Mouse (Mus musculus) MEL-GATA-1-ER (cell line): ENCODE data around the gene Osm.

Experiments
- DNase-seq: peaks from one replicate; pipeline ENCODE4 v3.0.0-alpha.2; 2012; ENCODE audit warnings: low read depth; ENCODE audit errors: extremely low read depth

Osm gene

GRCm38 (mm10) chr11:4215061-4215460 lies 21.2 kb upstream of the Osm start:
- no peak for DNase-seq

DNA sequence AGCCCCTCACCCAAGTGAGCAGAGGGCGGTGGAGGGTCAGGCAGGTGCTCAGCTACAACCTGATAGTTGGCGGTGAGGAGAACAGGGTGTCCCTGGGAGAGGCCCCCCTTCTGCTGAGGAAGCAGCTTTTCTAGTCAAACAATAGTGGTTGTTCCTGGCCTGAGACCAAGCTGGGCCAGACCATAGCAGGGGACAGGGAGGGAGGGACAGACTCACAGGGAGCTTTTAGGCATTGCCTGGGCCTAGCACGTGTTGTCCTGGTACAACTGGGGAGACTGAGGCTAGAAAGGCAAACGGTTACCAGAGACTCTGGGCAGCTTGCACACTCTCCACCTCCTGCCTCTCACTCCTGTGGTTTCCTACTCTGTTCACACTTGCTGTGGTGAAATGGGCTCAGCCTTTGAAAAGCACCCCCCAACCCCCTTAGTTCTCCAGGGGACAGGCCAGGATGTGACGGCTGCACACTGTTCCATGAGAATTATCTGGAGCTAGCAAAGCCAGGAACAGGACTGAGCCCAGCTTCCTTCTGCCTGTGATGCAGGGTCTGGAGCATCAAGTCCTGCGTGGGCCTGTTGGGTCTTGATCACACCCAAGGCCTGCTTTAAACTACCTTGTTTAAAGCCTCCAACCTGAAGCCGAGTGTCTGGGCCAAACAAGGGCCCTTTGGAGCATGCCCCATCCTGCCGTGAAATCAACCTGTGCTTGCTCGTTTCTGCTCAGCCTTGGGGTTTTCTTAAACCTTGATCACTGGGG lies 19.8 kb upstream of the Osm start:
- DNase-seq: no peak

DNA sequence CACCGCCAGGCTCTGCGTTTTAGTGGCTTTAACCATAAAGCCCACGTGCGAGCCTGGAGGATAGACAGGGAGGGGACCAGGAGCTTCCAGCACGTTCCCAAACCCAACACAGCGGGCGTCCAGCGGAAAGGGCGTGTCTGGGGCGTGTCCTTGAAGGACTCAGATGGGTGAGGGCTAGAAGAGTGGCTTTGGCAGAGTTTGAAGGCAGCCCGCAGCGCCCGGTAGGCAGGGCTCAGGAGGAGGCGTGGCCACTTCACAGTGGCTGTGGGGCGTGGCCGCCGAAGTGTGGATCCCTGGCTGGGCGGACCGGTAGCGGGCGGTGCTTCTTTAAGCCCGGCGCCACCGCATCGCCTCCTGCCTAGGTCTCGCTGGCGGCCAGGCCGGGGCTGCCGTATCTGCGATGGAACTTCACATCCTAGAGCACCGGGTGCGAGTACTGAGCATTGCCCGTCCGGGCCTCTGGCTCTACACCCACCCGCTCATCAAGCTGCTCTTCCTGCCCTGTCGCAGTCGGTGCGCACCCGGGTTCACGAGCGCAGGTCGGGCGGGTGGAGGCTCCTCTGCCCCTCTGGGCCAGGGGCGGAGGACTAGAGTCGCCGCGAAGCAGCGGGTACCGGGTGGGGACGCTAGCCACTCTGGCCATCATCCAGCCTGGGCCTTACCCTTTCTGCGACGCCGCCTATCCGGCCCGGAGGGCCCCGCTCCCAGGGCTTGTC lies 18.1 kb upstream of the Osm start, which contains the start of gene Castor1:
Gene Castor1, plus strand, starts transcription at position 312 of the 716 bp plus-strand sequence.
- peak; percentile 92 for DNase-seq

DNA sequence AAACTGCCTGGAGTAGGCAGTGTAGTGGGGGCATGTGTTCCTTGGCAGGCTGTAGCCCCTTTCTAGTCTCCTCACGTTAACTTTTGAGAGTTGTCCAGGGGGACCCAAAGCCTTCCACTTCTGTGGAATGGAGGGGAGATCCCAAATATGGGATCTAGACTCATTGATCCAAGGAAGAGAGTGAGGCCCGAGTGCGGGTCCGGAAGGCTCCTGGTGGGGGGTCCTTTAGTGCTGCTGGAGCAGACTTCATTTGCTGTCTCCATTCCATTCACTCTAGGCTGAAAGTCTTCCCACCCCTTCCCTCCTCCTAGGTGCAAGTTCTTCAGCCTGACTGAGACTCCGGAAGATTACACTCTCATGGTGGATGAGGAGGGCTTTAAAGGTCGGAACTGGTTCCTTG lies 17.6 kb upstream of the Osm start:
- no peak for DNase-seq

GRCm38 (mm10) chr11:4219317-4219751 lies 16.9 kb upstream of the Osm start:
- no peak for DNase-seq

- no peak for DNase-seq
Observed at GRCm38 (mm10) chr11:4219908-4220307, 16.3 kb upstream of the Osm start.

DNA sequence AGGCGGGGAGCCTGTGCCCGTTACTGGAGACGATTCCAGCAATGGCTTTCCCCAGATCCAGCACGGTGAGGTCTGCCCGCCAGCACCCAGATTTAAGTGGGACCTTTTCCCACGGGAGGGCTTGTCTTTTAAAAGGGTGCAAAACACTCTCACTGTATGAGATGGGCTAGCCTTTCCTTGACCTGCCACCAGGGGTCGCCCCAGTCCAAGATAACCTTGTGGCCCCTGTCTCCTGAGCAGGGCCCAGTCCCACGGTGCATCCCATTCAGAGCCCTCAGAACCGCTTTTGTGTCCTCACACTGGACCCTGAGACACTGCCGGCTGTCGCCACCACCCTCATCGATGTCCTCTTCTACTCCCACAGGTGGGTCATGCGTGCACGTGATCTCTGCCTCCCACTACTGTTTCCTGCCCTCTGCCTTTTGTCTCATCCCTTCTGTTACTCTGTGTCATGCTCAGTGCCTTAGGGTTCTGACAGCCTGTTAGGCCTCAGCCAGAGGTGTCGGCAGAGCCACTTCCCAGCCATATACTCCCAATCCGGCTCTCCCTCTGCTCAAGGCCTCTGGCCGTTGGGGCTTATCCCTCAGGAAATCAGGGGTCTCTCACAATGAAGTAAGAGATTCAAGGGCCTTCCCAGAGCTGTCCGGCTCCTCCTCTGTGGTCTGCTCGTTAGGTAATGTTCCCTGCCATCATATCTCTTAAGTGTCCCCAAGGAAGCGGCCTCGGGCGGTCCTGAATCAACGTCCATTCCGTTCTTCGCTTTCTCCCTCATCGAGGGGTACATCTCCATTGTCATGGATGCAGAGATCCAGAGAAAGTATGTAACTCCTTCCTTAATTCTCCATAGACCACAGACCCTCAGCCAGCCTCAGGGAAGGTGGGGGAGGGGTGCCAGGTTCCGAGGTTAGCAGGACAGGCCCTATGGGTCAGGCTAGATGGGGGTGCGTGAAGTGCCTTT lies 15.5 kb upstream of the Osm start:
- DNase-seq: no peak

DNA sequence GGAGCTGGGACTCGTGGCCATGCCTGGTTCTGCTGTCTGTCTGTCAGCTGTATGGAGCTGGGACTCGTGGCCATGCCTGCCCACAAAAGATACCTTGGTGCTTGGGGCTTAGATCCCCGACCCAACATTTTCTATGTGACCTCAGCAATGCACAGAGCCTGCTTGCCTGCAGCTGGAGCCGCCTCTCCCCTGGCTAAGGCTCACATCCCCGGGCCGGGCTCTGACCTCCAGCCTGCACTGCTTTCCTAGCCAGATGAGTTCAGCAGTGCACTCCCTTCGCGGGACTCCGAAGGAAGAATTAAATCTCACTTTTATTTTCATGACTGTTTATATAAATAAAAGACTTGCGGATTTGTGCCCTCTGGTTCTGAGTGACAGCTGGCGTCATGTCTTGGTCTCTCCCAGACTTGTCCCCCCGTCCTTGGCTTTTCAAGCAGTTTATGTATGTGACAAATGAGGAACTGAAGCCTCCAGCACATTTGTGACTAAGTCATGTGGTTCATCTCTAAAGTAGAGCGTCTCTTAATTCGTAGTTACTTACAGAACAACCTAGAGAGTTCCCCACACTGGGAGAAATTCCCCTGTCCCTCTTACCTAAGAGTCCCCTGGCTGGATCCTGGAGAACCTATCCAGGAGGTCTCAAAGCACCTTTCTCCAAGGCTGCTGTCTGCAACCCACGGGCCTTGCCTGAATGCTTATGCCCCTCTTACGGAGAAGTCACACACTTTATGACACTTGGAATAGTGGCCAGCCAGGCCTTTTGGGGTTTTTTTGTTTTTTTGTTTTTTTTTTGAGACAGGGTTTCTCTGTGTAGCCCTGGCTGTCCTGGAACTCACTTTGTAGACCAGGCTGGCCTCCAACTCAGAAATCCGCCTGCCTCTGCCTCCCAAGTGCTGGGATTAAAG lies 13.9 kb upstream of the Osm start:
- DNase-seq: no peak

GRCm38 (mm10) chr11:4223393-4224188 lies 12.6 kb upstream of the Osm start:
- no peak for DNase-seq

- no peak for DNase-seq
Observed at GRCm38 (mm10) chr11:4224223-4224622, 12.0 kb upstream of the Osm start.

- DNase-seq: no peak
Observed at GRCm38 (mm10) chr11:4226569-4227325, 9.5 kb upstream of the Osm start.

DNA sequence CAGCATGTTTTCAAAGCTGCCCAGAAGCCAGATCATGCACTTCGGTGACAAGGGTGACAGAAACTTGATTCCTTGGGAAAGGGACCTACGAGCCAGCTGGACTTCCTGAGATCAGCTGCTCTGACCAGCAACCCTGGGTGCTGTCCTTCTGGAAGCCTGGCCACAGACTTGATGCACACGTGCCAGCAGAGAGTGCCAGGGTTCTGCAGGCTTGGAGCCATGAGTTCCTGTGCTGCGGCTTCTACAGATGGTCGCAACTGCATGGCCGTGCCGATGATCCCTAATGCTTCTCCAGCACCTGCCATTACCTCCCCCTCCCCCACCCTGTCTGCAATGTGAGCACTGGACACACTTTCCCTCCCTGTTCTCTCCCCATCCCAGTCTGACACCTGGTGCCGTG lies 7.8 kb upstream of the Osm start:
- DNase-seq: no peak

- no peak for DNase-seq
Observed at GRCm38 (mm10) chr11:4229841-4230240, 6.4 kb upstream of the Osm start.

DNA sequence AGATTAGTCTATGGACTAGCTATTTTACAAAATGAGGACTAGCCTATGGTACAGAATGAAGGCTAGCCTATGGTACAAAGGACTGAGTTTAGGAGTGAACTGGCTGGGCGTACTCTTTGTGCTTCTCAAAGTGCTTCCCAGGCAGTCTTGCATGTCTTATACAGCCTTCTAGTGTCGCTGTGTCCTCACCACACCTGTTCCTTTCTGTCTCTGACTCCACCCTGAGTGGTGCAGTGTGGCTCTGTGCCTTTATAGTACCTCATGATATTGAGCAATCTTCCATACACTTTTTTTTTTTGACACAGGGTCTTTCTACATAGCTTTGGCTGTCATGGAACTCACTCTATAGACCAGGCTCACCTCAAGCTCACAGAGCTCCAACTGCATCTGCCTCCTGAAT lies 4.8 kb upstream of the Osm start:
- DNase-seq: no peak

DNA sequence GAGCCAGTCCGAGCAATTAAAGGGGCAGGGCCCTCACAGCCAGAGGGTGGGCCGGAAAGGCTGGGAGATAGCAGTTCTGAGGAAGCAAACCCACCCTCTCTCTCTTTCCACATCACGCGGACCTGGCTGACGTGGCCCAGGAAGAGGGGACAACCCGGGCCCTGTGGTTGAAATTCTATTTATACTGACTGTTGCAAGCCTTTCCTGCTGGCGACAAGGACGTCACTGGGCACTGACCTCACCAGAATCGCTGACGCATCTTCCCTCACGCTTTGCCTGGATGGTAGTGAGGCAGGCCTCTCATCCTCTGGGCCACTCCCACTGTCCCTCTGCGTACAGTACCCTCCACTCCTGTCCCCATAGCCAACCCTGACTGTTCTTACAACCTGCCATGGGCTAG lies 3.6 kb upstream of the Osm start:
- no peak for DNase-seq

DNA sequence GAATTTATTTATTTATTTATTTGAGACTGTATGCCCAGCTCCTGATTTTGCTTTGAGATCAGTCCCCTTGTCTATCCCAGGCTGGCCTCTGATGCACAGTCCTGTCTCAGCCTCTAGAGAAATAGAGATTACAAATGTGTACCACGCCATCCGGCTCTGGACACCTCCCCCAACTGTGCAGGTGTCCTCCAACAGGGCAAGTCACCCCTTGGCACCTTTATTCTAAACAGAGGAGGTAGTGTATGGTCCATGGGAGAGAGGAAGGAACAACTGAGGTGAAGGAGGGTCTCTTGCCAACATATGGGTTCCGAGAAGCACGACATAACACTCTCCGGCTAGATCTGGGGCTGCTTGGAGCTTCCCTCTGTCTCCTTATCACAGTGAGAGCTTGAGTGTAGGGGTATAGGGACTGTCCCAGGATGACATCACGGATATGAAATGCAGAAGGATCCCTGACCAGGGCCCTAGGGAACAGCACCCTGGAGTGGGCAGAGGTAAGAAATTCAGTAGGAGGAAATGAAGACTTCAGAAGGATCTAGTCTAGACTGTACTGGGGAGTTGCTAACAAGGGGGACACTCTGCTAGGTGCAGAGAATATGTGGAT lies 1.1 kb upstream of the Osm start:
- no peak for DNase-seq

GRCm38 (mm10) chr11:4236546-4237067 lies 387 bp downstream of the Osm start:
- peak; percentile 64 for DNase-seq

GRCm38 (mm10) chr11:4237389-4237912 lies 1.2 kb downstream of the Osm start:
- peak; percentile 62 for DNase-seq
